Mouse (Mus musculus) limb, embryonic 10.5 days (tissue): ENCODE measurements at regions not wholly inside any gene's neighbourhood (a gene's known extent, or its start where the extent isn't known, plus 50 kb on each side); places are given as distances from the start of the nearest gene placed in this dataset.

Experiments used
- DNase-seq: peaks from one replicate; pipeline ENCODE4 v3.0.0-alpha.2; 2017; ENCODE audit warnings: low spot score
- H3K27ac ChIP-seq: fragments of 300-500 bp; sonication (generic); 2 replicates; pipeline ENCODE4 v1.5.1; 2016; ENCODE audit warnings: mild to moderate bottlenecking
- H3K27me3 ChIP-seq: fragments of 300-500 bp; sonication (generic); 2 replicates; pipeline ENCODE4 v1.6.1; 2016; ENCODE audit warnings: low read depth, mild to moderate bottlenecking; ENCODE audit not compliant: poor library complexity, severe bottlenecking
- H3K36me3 ChIP-seq: fragments of 300-500 bp; sonication (generic); 2 replicates; pipeline ENCODE4 v1.6.1; 2016; ENCODE audit warnings: mild to moderate bottlenecking, moderate library complexity
- H3K4me1 ChIP-seq: fragments of 300-500 bp; sonication (generic); 2 replicates; pipeline ENCODE4 v1.6.1; 2016
- H3K4me3 ChIP-seq: fragments of 300-500 bp; sonication (generic); 2 replicates; pipeline ENCODE4 v1.5.1; 2016; ENCODE audit warnings: mild to moderate bottlenecking, moderate library complexity
- H3K9me3 ChIP-seq: fragments of 300-500 bp; sonication (generic); replicated peaks from 2 replicates; pipeline ENCODE4 v1.6.1; 2016; ENCODE audit warnings: mild to moderate bottlenecking
- WGBS: fragments of 180-500 bp; shearing (Covaris S2); methylation state at CpG from one replicate; pipeline ENCODE4 v1.1.7; 2016; 5-methylcytosine and 5-hydroxymethylcytosine counted together

- no peak for DNase-seq
- Histone ChIP-seq H3K4me3 (no peak overlapping the region), H3K27me3 (no peaks in the 10 kb centered on the region), H3K27ac (no peak overlapping the region), H3K36me3 (no peaks in the 10 kb centered on the region), H3K9me3 (no peaks in the 10 kb centered on the region), H3K4me1 (peaks cover 9% of the 10 kb centered on the region; the same call in 1 of the 2 replicates)
- 76% methylated on average over 5 of the region's 5 CpGs for WGBS
These were observed 199.6 kb upstream of the Nabp1 start for GRCm38 (mm10) chr1:51677802-51678201.

GRCm38 (mm10) chr1:51671691-51672090 lies 193.5 kb upstream of the Nabp1 start:
- Histone ChIP-seq H3K27me3 (no peaks in the 10 kb centered on the region), H3K36me3 (no peaks in the 10 kb centered on the region), H3K27ac (peak overlapping the region; percentile 66), H3K9me3 (no peaks in the 10 kb centered on the region), H3K4me1 (peaks cover 18% of the 10 kb centered on the region), H3K4me3 (no peak overlapping the region)
- no peak for DNase-seq
- WGBS, result 92% methylated on average over 1 of the region's 1 CpGs

GRCm38 (mm10) chr1:51671287-51671686 lies 193.1 kb upstream of the Nabp1 start:
- WGBS, result 31% methylated on average over 3 of the region's 3 CpGs
- peak; percentile 51 for DNase-seq
- H3K4me3 ChIP-seq, result no peak overlapping the region
- peak overlapping the region; percentile 66 for H3K27ac ChIP-seq
- H3K4me1 ChIP-seq, result peaks cover 18% of the 10 kb centered on the region
- H3K27me3 ChIP-seq, result no peaks in the 10 kb centered on the region
- H3K9me3 ChIP-seq, result no peaks in the 10 kb centered on the region
- no peaks in the 10 kb centered on the region for H3K36me3 ChIP-seq

GRCm38 (mm10) chr1:51670009-51670408 lies 191.8 kb upstream of the Nabp1 start:
- no peak for DNase-seq
- H3K4me1 ChIP-seq, result peaks cover 18% of the 10 kb centered on the region
- H3K4me3 ChIP-seq, result no peak overlapping the region
- no peak overlapping the region for H3K27ac ChIP-seq
- no peaks in the 10 kb centered on the region for H3K36me3 ChIP-seq
- WGBS, result 69% methylated on average over 3 of the region's 3 CpGs
- no peaks in the 10 kb centered on the region for H3K9me3 ChIP-seq
- no peaks in the 10 kb centered on the region for H3K27me3 ChIP-seq

GRCm38 (mm10) chr1:51668881-51669280 lies 190.7 kb upstream of the Nabp1 start:
- Histone ChIP-seq H3K27me3 (no peaks in the 10 kb centered on the region), H3K4me3 (no peak overlapping the region), H3K4me1 (peaks cover 18% of the 10 kb centered on the region), H3K36me3 (no peaks in the 10 kb centered on the region), H3K27ac (no peak overlapping the region), H3K9me3 (no peaks in the 10 kb centered on the region)
- no peak for DNase-seq

GRCm38 (mm10) chr1:51660531-51660930 lies 182.3 kb upstream of the Nabp1 start:
- no peak for DNase-seq
- WGBS, result 98% methylated on average over 1 of the region's 1 CpGs
- H3K36me3 ChIP-seq, result no peaks in the 10 kb centered on the region
- H3K9me3 ChIP-seq, result no peaks in the 10 kb centered on the region
- H3K4me3 ChIP-seq, result no peak overlapping the region
- H3K4me1 ChIP-seq, result no peaks in the 10 kb centered on the region
- no peak overlapping the region for H3K27ac ChIP-seq
- no peaks in the 10 kb centered on the region for H3K27me3 ChIP-seq

GRCm38 (mm10) chr1:51657203-51657602 lies 179.0 kb upstream of the Nabp1 start:
- 79% methylated on average over 4 of the region's 4 CpGs for WGBS
- H3K9me3 ChIP-seq, result no peaks in the 10 kb centered on the region
- H3K27ac ChIP-seq, result no peak overlapping the region
- DNase-seq, result no peak
- no peaks in the 10 kb centered on the region for H3K4me1 ChIP-seq
- H3K27me3 ChIP-seq, result no peaks in the 10 kb centered on the region
- H3K4me3 ChIP-seq, result no peak overlapping the region
- H3K36me3 ChIP-seq, result no peaks in the 10 kb centered on the region

GRCm38 (mm10) chr1:51650653-51650995 lies 172.4 kb upstream of the Nabp1 start:
- peaks cover 38% of the 10 kb centered on the region for H3K4me1 ChIP-seq
- no peak overlapping the region for H3K4me3 ChIP-seq
- no peaks in the 10 kb centered on the region for H3K27me3 ChIP-seq
- H3K27ac ChIP-seq, result 0 out of 2 replicates have a peak overlapping the region, but pooled peaks have one; percentile 17
- peak; percentile 70 for DNase-seq
- H3K9me3 ChIP-seq, result no peaks in the 10 kb centered on the region
- H3K36me3 ChIP-seq, result no peaks in the 10 kb centered on the region
- 7% methylated on average over 3 of the region's 3 CpGs for WGBS

GRCm38 (mm10) chr1:51649963-51650652 lies 171.9 kb upstream of the Nabp1 start:
- peak; percentile 44 for DNase-seq
- Histone ChIP-seq H3K36me3 (no peaks in the 10 kb centered on the region), H3K27ac (peak overlapping the region; percentile 17; the same call in 1 of the 2 replicates), H3K9me3 (no peaks in the 10 kb centered on the region), H3K4me1 (peaks cover 38% of the 10 kb centered on the region), H3K27me3 (no peaks in the 10 kb centered on the region), H3K4me3 (no peak overlapping the region)
- 10% methylated on average over 4 of the region's 4 CpGs for WGBS

GRCm38 (mm10) chr1:51647955-51648354 lies 169.7 kb upstream of the Nabp1 start:
- peaks cover 38% of the 10 kb centered on the region for H3K4me1 ChIP-seq
- no peaks in the 10 kb centered on the region for H3K36me3 ChIP-seq
- no peak overlapping the region for H3K4me3 ChIP-seq
- no peak for DNase-seq
- H3K9me3 ChIP-seq, result no peaks in the 10 kb centered on the region
- no peak overlapping the region; the same call in 1 of the 2 replicates for H3K27ac ChIP-seq
- WGBS, result 89% methylated on average over 2 of the region's 2 CpGs
- H3K27me3 ChIP-seq, result no peaks in the 10 kb centered on the region

GRCm38 (mm10) chr1:51644399-51644798 lies 166.2 kb upstream of the Nabp1 start:
- H3K27me3 ChIP-seq, result no peaks in the 10 kb centered on the region
- no peak overlapping the region for H3K27ac ChIP-seq
- no peak overlapping the region for H3K4me3 ChIP-seq
- peak; percentile 81 for DNase-seq
- H3K4me1 ChIP-seq, result peaks cover 18% of the 10 kb centered on the region
- H3K9me3 ChIP-seq, result no peaks in the 10 kb centered on the region
- WGBS, result 33% methylated on average over 2 of the region's 2 CpGs
- H3K36me3 ChIP-seq, result no peaks in the 10 kb centered on the region

GRCm38 (mm10) chr1:51643640-51644039 lies 165.4 kb upstream of the Nabp1 start:
- Histone ChIP-seq H3K27ac (no peak overlapping the region), H3K4me1 (peaks cover 11% of the 10 kb centered on the region), H3K36me3 (no peaks in the 10 kb centered on the region), H3K4me3 (no peak overlapping the region), H3K9me3 (no peaks in the 10 kb centered on the region), H3K27me3 (no peaks in the 10 kb centered on the region)
- DNase-seq, result no peak
- WGBS, result 59% methylated on average over 3 of the region's 3 CpGs

GRCm38 (mm10) chr1:51638519-51639302 lies 160.5 kb upstream of the Nabp1 start:
- Histone ChIP-seq H3K4me3 (no peak overlapping the region), H3K27ac (no peak overlapping the region), H3K4me1 (peaks cover 6% of the 10 kb centered on the region; the same call in 1 of the 2 replicates), H3K27me3 (no peaks in the 10 kb centered on the region), H3K36me3 (no peaks in the 10 kb centered on the region), H3K9me3 (no peaks in the 10 kb centered on the region)
- 77% methylated on average over 6 of the region's 6 CpGs for WGBS
- DNase-seq, result no peak
